Mouse (Mus musculus) cerebellum, adult 11 months (tissue): ENCODE results near the gene Vmn1r177.
"Not testable (repeated sequence)": the region's sequence is repeated elsewhere in the genome, so short reads cannot be mapped to it uniquely, and the experiment has no call there.

Experiments
- DNase-seq: peaks from one replicate; pipeline ENCODE4 v3.0.0; 2022

The Vmn1r177 gene

DNA sequence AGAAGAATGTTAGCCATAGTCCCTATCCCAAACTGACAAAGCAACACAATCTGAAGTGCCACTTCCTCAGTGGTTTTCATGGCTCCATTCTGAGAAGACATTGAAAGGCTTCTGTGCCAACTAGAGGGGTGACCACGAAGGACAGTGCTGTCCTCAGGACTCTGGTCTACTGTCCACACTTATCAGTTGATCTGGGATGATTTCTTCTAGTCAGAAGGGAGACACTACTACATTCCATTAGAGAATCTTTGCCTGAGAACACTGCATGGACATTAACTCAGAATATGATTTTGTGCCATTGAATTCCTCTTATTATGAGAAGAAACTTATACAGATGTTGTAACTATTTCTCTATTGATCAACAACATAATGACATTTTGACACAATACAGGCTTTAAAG lies at the start of gene Vmn1r177:
Gene Vmn1r177 (minus strand): TSS at position 101 of the 400 bp plus-strand sequence.
- not testable (repeated sequence) for DNase-seq

GRCm38 (mm10) chr7:23891709-23892108 lies 25.5 kb upstream of the Vmn1r177 start, which contains the start of gene Vmn1r178:
Gene Vmn1r178, plus strand, starts transcription at chr7:23892009.
- no peak for DNase-seq

- not testable (repeated sequence) for DNase-seq
Observed at GRCm38 (mm10) chr7:23876918-23877317, 10.7 kb upstream of the Vmn1r177 start.

- not testable (repeated sequence) for DNase-seq
Observed at GRCm38 (mm10) chr7:23837272-23837671, 29.0 kb downstream of the Vmn1r177 start, which contains the start of gene Vmn1r176. Gene Vmn1r176, minus strand, starts transcription at chr7:23837372.
